ENCODE assay signal across 16 mouse cellular contexts in the genomic region with DNA sequence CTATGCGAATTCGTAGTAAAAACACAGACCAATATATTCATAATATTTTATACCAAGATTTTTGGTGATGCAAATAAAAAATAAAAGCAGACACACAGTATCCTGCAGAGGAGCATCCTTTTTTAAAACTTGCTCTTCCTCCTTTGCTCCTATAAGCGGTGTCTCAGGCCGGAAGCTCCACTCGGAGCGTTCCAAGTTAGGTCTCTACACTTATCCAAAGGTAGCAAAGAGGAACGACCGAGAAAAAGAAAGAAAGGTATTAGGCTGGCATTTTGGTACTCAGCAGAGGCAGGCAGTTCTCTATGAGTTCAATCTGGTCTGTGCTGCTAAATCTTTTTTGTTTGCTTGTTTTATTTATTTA. TPM values are rescaled to one million over a fixed set of nuclear protein-coding genes. Genes with fewer than 3 reads are reported as not detected.
DNase-seq lines count a peak whose midpoint lies in the region; ATAC-seq and TF ChIP-seq lines count a peak whose summit lies in the region.
"Had no signal": no experiment of that assay in that cellular context is flagged by ENCODE, and none has a peak within 500 bp of the region (broad histone marks: within the 10 kb centered on the region; RNA-seq: fewer than 3 reads in every experiment).

No protein-coding gene starts in this region.

- no peaks in the 10 kb centered on the region for H3K4me1 ChIP-seq in hindbrain, postnatal 0 days (ENCODE audit: insufficient read depth, low read length)
- peaks cover 3% of the 10 kb centered on the region; the same call in 1 of the 2 replicates for H3K4me1 ChIP-seq in hindbrain, embryonic 16.5 days (ENCODE audit: control insufficient read depth, insufficient read depth, low read depth, low read length)
- 0 out of 2 replicates have a peak, but pooled peaks cover 6% of the 10 kb centered on the region for H3K4me1 ChIP-seq in midbrain, embryonic 14.5 days (ENCODE audit: control insufficient read depth, insufficient read depth, low read length)
- H3K4me1 ChIP-seq in midbrain, embryonic 11.5 days (ENCODE audit: control insufficient read depth, insufficient read depth, low read length), result peaks cover 3% of the 10 kb centered on the region; the same call in 1 of the 2 replicates
- H3K4me1 ChIP-seq in MEL (ENCODE audit: control insufficient read depth in 1 of 2, insufficient read depth in 2 of 2, low read length in 2 of 2), result peaks cover 7 to 10% of the 10 kb centered on the region in 2 experiments; a peak in 3 of 4 replicates
- H3K4me1 ChIP-seq: limb, embryonic 12.5 days had no signal

- no peak for TF ChIP-seq EP300 in MEL (IDR thresholded peaks at IDR 0.05; ENCODE audit: low read depth in 1 of 2, low read length in 2 of 2)

- no peaks in the 10 kb centered on the region for H3K9me3 ChIP-seq in hindbrain, postnatal 0 days (ENCODE audit: low read length)
- H3K9me3 ChIP-seq in hindbrain, embryonic 16.5 days (ENCODE audit: control insufficient read depth, low read length), result no peaks in the 10 kb centered on the region
- no peaks in the 10 kb centered on the region for H3K9me3 ChIP-seq in midbrain, embryonic 14.5 days (ENCODE audit: control insufficient read depth, low read length)
- H3K9me3 ChIP-seq in midbrain, embryonic 11.5 days (ENCODE audit: control insufficient read depth, low read length), result no peaks in the 10 kb centered on the region
- H3K9me3 ChIP-seq in MEL (replicated peaks; ENCODE audit: insufficient read depth, low read length), result no peaks in the 10 kb centered on the region
- H3K9me3 ChIP-seq: heart, embryonic 10.5 days; hindbrain, embryonic 10.5 days; limb, embryonic 12.5 days had no signal

- intact Hi-C loops in heart, postnatal 36 days (cut with DNase I), result loop anchor here (5.0 kb wide), 1 partner anchor 77 kb away; no protein-coding TSS in a partner anchor

- no peak for TF ChIP-seq CTCF in hindbrain, postnatal 0 days (IDR thresholded peaks at IDR 0.05; ENCODE audit: low read depth)
- TF ChIP-seq CTCF in MEL (IDR thresholded peaks at IDR 0.05 in 2 of 3, conservative IDR thresholded peaks at IDR 0.05 in 1 of 3; ENCODE audit: control insufficient read depth in 1 of 3, insufficient read depth in 1 of 3, low read depth in 2 of 3, low read length in 3 of 3, poor library complexity in 1 of 3, severe bottlenecking in 1 of 3), result no peak

- no peak overlapping the region; the same call in 1 of the 2 replicates for H3K9ac ChIP-seq in hindbrain, postnatal 0 days (replicated peaks; ENCODE audit: low read length)
- no peak overlapping the region for H3K9ac ChIP-seq in hindbrain, embryonic 16.5 days (ENCODE audit: low read depth, low read length)
- no peak overlapping the region; the same call in 1 of the 2 replicates for H3K9ac ChIP-seq in midbrain, embryonic 14.5 days (replicated peaks; ENCODE audit: low read length)
- no peak overlapping the region for H3K9ac ChIP-seq in midbrain, embryonic 11.5 days (ENCODE audit: low read length)
- peak overlapping the region; percentile 56 for H3K9ac ChIP-seq in MEL (ENCODE audit: control insufficient read depth, low read depth, low read length, poor library complexity, severe bottlenecking)

- no peak overlapping the region for H3K27ac ChIP-seq in hindbrain, postnatal 0 days
- H3K27ac ChIP-seq in hindbrain, embryonic 16.5 days (ENCODE audit: low read depth, low read length), result no peak overlapping the region; the same call in 1 of the 2 replicates
- no peak overlapping the region for H3K27ac ChIP-seq in midbrain, embryonic 14.5 days (replicated peaks; ENCODE audit: low read depth, low read length)
- H3K27ac ChIP-seq in midbrain, embryonic 11.5 days (ENCODE audit: low read depth, low read length), result no peak overlapping the region
- peak overlapping the region; percentile 19; the same call in 1 of the 2 replicates for H3K27ac ChIP-seq in MEL (ENCODE audit: control insufficient read depth, low read depth, low read length)
- H3K27ac ChIP-seq in macrophage, result no peak overlapping the region

- no peak overlapping the region for H3K4me3 ChIP-seq in hindbrain, postnatal 0 days (ENCODE audit: low read length)
- no peak overlapping the region for H3K4me3 ChIP-seq in hindbrain, embryonic 16.5 days (ENCODE audit: low read length)
- no peak overlapping the region for H3K4me3 ChIP-seq in midbrain, embryonic 14.5 days (replicated peaks; ENCODE audit: low read depth, low read length)
- H3K4me3 ChIP-seq in midbrain, embryonic 11.5 days (ENCODE audit: low read depth, low read length), result no peak overlapping the region
- peak overlapping the region; percentile 80 to 94 for H3K4me3 ChIP-seq in MEL (ENCODE audit: control insufficient read depth in 1 of 2, insufficient read depth in 1 of 2, low read depth in 2 of 2, low read length in 2 of 2)
- peak overlapping the region; percentile 27 for H3K4me3 ChIP-seq in macrophage (ENCODE audit: inconsistent target)

- no peaks in the 10 kb centered on the region for H3K36me3 ChIP-seq in hindbrain, postnatal 0 days (ENCODE audit: insufficient read depth, low read length)
- H3K36me3 ChIP-seq in hindbrain, embryonic 16.5 days (ENCODE audit: control insufficient read depth, insufficient read depth, low read length), result 0 out of 2 replicates have a peak, but pooled peaks cover 2% of the 10 kb centered on the region
- H3K36me3 ChIP-seq in midbrain, embryonic 14.5 days (ENCODE audit: control insufficient read depth, insufficient read depth, low read length), result peaks cover 9% of the 10 kb centered on the region; the same call in 1 of the 2 replicates
- no peaks in the 10 kb centered on the region; the same call in 1 of the 2 replicates for H3K36me3 ChIP-seq in midbrain, embryonic 11.5 days (ENCODE audit: control insufficient read depth, insufficient read depth, low read length)
- H3K36me3 ChIP-seq in MEL (ENCODE audit: control insufficient read depth in 1 of 2, insufficient read depth in 2 of 2, low read length in 2 of 2) (peaks cover 6 to 17% of the 10 kb centered on the region in 2 experiments), macrophage (ENCODE audit: inconsistent target) (no peaks in the 10 kb centered on the region)

- no peak for TF ChIP-seq RAD21 in MEL (IDR thresholded peaks at IDR 0.05; ENCODE audit: low read depth, low read length)

- TF ChIP-seq POLR2A in MEL (IDR thresholded peaks at IDR 0.05; ENCODE audit: control insufficient read depth in 1 of 2, insufficient read depth in 1 of 2, low read depth in 1 of 2, low read length in 2 of 2, poor library complexity in 1 of 2), result no peak

- peak overlapping the region; percentile 74 for H3K4me2 ChIP-seq in hindbrain, postnatal 0 days (ENCODE audit: low read depth, low read length)
- no peak overlapping the region; the same call in 1 of the 2 replicates for H3K4me2 ChIP-seq in hindbrain, embryonic 16.5 days (ENCODE audit: low read length)
- H3K4me2 ChIP-seq in midbrain, embryonic 14.5 days (ENCODE audit: low read length), result peak overlapping the region; percentile 59; the same call in 1 of the 2 replicates
- H3K4me2 ChIP-seq in midbrain, embryonic 11.5 days, result no peak overlapping the region

- no peak for DNase-seq in hindbrain, postnatal 0 days (ENCODE audit: low spot score)
- DNase-seq in midbrain, embryonic 14.5 days, result no peak
- no peak for DNase-seq in midbrain, embryonic 11.5 days (ENCODE audit: low spot score, missing footprints)
- peak; percentile 92 for DNase-seq in MEL (ENCODE audit: low read depth, low spot score)
- DNase-seq in heart, postnatal 36 days, result no peak
- DNase-seq: thymus, postnatal 25 days had no signal

- 80% methylated on average over 8 of the region's 8 CpGs for WGBS in hindbrain, postnatal 0 days
- WGBS in hindbrain, embryonic 16.5 days, result 77% methylated on average over 8 of the region's 8 CpGs
- 77% methylated on average over 8 of the region's 8 CpGs for WGBS in midbrain, embryonic 14.5 days
- WGBS in midbrain, embryonic 11.5 days, result 76% methylated on average over 8 of the region's 8 CpGs
- 61% methylated on average over 8 of the region's 8 CpGs for WGBS in macrophage (ENCODE audit: missing documents)

- H3K79me2 ChIP-seq in MEL (ENCODE audit: control insufficient read depth, insufficient read depth, low read length, poor library complexity), result peaks cover 25% of the 10 kb centered on the region
- H3K79me2 ChIP-seq in macrophage (ENCODE audit: inconsistent target), result peaks cover 35% of the 10 kb centered on the region

- no peaks in the 10 kb centered on the region for H3K27me3 ChIP-seq in hindbrain, postnatal 0 days (ENCODE audit: insufficient read depth, low read length)
- H3K27me3 ChIP-seq in hindbrain, embryonic 16.5 days (replicated peaks; ENCODE audit: control insufficient read depth, insufficient read depth, low read length), result no peaks in the 10 kb centered on the region
- no peaks in the 10 kb centered on the region for H3K27me3 ChIP-seq in midbrain, embryonic 14.5 days (ENCODE audit: control insufficient read depth, insufficient read depth, low read length)
- no peaks in the 10 kb centered on the region for H3K27me3 ChIP-seq in midbrain, embryonic 11.5 days (ENCODE audit: control insufficient read depth, insufficient read depth, low read length)
- no peaks in the 10 kb centered on the region for H3K27me3 ChIP-seq in MEL (ENCODE audit: control insufficient read depth in 1 of 2, insufficient read depth in 2 of 2, low read length in 2 of 2)
- H3K27me3 ChIP-seq: limb, embryonic 12.5 days had no signal

- no peak for ATAC-seq in hindbrain, postnatal 0 days
- no peak for ATAC-seq in hindbrain, embryonic 16.5 days
- no peak for ATAC-seq in midbrain, embryonic 14.5 days (ENCODE audit: low FRiP score, low TSS enrichment)
- no peak for ATAC-seq in midbrain, embryonic 11.5 days (ENCODE audit: low FRiP score)

RNA-seq across cellular contexts. Expression of a gene that starts 0.7 kb away (rescaled TPM):
- 63.2 and 72.3 TPM in 2 replicates for total RNA-seq in hindbrain, postnatal 0 days (2014; rRNA removed)
- 75.1 and 81.4 TPM in 2 replicates for polyA plus RNA-seq in hindbrain, postnatal 0 days (2015; fragmentation: Nextera tagmentation; extraction: Ambion mirVana)
- polyA plus RNA-seq in hindbrain, embryonic 16.5 days (2015; fragmentation: Nextera tagmentation; extraction: Ambion mirVana), result 65.2 and 68.3 TPM in 2 replicates
- polyA plus RNA-seq in midbrain, embryonic 14.5 days (2014; fragmentation: Nextera tagmentation; extraction: Ambion mirVana), result 57.2 and 72.6 TPM in 2 replicates
- 50.6 and 54.2 TPM in 2 replicates for polyA plus RNA-seq in midbrain, embryonic 11.5 days (2014; fragmentation: Nextera tagmentation; extraction: Ambion mirVana)
- total RNA-seq in MEL (2012; rRNA removed), result 334 and 405 TPM in 2 replicates
- polyA plus RNA-seq in MEL (2012; ENCODE audit: insufficient read depth in 1 of 2, insufficient read length in 2 of 2, low read depth in 1 of 2, low replicate concordance in 2 of 2, missing spikeins in 1 of 2) (100 to 1,000 TPM; 225 to 417 TPM), macrophage (2018) (42.8 to 49.9 TPM (median 44.0 TPM) in 3 replicates)
- 10 to 100 TPM in 23 of 26 experiments, 1 to 10 TPM in 3; 7.2 to 44.0 (median 25.8) TPM for total RNA-seq in macrophage (2018; cell fraction: chromatin; rRNA removed)
- total RNA-seq in macrophage (2018; cell fraction: cytosol; rRNA removed), result 10 to 100 TPM; 24.2 to 53.3 (median 34.2) TPM
- 10 to 100 TPM in 25 of 26 experiments, 1 to 10 TPM in 1; 8.0 to 47.5 (median 17.5) TPM for total RNA-seq in macrophage (2018; cell fraction: nucleus; rRNA removed)
- 10 to 100 TPM; 42.7 to 42.9 TPM for total RNA-seq in heart, postnatal 36 days (2021)

RNA-seq across cellular contexts. Expression of a gene that starts 6.6 kb away (rescaled TPM):
- 27.0 and 27.5 TPM in 2 replicates for total RNA-seq in hindbrain, postnatal 0 days (2014; rRNA removed)
- 14.0 and 15.2 TPM in 2 replicates for polyA plus RNA-seq in hindbrain, postnatal 0 days (2015; fragmentation: Nextera tagmentation; extraction: Ambion mirVana)
- polyA plus RNA-seq in hindbrain, embryonic 16.5 days (2015; fragmentation: Nextera tagmentation; extraction: Ambion mirVana), result 18.3 and 18.8 TPM in 2 replicates
- 17.8 and 24.2 TPM in 2 replicates for polyA plus RNA-seq in midbrain, embryonic 14.5 days (2014; fragmentation: Nextera tagmentation; extraction: Ambion mirVana)
- polyA plus RNA-seq in midbrain, embryonic 11.5 days (2014; fragmentation: Nextera tagmentation; extraction: Ambion mirVana), result 17.4 and 21.1 TPM in 2 replicates
- 15.1 and 18.5 TPM in 2 replicates for total RNA-seq in MEL (2012; rRNA removed)
- polyA plus RNA-seq in MEL (2012; ENCODE audit: insufficient read depth in 1 of 2, insufficient read length in 2 of 2, low read depth in 1 of 2, low replicate concordance in 2 of 2, missing spikeins in 1 of 2) (10 to 100 TPM in 1 of 2 experiments, not detected in 1; 19.5 TPM), macrophage (2018) (2.5 to 15.5 TPM (median 6.7 TPM) in 3 replicates)
- total RNA-seq in macrophage (2018; cell fraction: chromatin; rRNA removed), result 10 to 100 TPM in 25 of 26 experiments, 1 to 10 TPM in 1; 7.7 to 56.0 (median 26.0) TPM
- 1 to 10 TPM; 3.5 to 9.5 (median 5.9) TPM for total RNA-seq in macrophage (2018; cell fraction: cytosol; rRNA removed)
- 10 to 100 TPM in 16 of 26 experiments, 1 to 10 TPM in 10; 4.2 to 39.6 (median 12.8) TPM for total RNA-seq in macrophage (2018; cell fraction: nucleus; rRNA removed)
- 10 to 100 TPM; 11.8 to 14.0 TPM for total RNA-seq in heart, postnatal 36 days (2021)

RNA-seq across cellular contexts. Expression of a gene that starts 14.8 kb away (rescaled TPM):
- not detected in 2 replicates for total RNA-seq in hindbrain, postnatal 0 days (2014; rRNA removed)
- not detected in 2 replicates for polyA plus RNA-seq in hindbrain, postnatal 0 days (2015; fragmentation: Nextera tagmentation; extraction: Ambion mirVana)
- polyA plus RNA-seq in hindbrain, embryonic 16.5 days (2015; fragmentation: Nextera tagmentation; extraction: Ambion mirVana), result not detected in 2 replicates
- not detected in 2 replicates for polyA plus RNA-seq in midbrain, embryonic 14.5 days (2014; fragmentation: Nextera tagmentation; extraction: Ambion mirVana)
- not detected in 2 replicates for polyA plus RNA-seq in midbrain, embryonic 11.5 days (2014; fragmentation: Nextera tagmentation; extraction: Ambion mirVana)
- not detected in 2 replicates for total RNA-seq in MEL (2012; rRNA removed)
- not detected for polyA plus RNA-seq in MEL (2012; ENCODE audit: insufficient read depth in 1 of 2, insufficient read length in 2 of 2, low read depth in 1 of 2, low replicate concordance in 2 of 2, missing spikeins in 1 of 2)
- total RNA-seq in macrophage (2018; cell fraction: chromatin; rRNA removed), result not detected
- total RNA-seq in macrophage (2018; cell fraction: cytosol; rRNA removed), result not detected
- total RNA-seq in macrophage (2018; cell fraction: nucleus; rRNA removed), result not detected
- polyA plus RNA-seq in macrophage (2018), result not detected in 3 replicates
- not detected for total RNA-seq in heart, postnatal 36 days (2021)
- total RNA-seq: adrenal gland, postnatal 4 days; common myeloid progenitor, adult 5-6 weeks; ES-E14; gastrocnemius, postnatal 14 days; layer of hippocampus, postnatal 14 days had no signal
- polyA plus RNA-seq: heart, embryonic 10.5 days; hindbrain, embryonic 10.5 days; limb, embryonic 12.5 days had no signal

RNA-seq across cellular contexts. Expression of a gene that starts 57.6 kb away (rescaled TPM):
- total RNA-seq in hindbrain, postnatal 0 days (2014; rRNA removed), result 13.8 and 15.5 TPM in 2 replicates
- polyA plus RNA-seq in hindbrain, postnatal 0 days (2015; fragmentation: Nextera tagmentation; extraction: Ambion mirVana), result 15.0 and 16.8 TPM in 2 replicates
- polyA plus RNA-seq in hindbrain, embryonic 16.5 days (2015; fragmentation: Nextera tagmentation; extraction: Ambion mirVana), result 16.0 and 19.3 TPM in 2 replicates
- polyA plus RNA-seq in midbrain, embryonic 14.5 days (2014; fragmentation: Nextera tagmentation; extraction: Ambion mirVana), result 11.4 and 15.7 TPM in 2 replicates
- 11.1 and 13.6 TPM in 2 replicates for polyA plus RNA-seq in midbrain, embryonic 11.5 days (2014; fragmentation: Nextera tagmentation; extraction: Ambion mirVana)
- 4.1 and 4.5 TPM in 2 replicates for total RNA-seq in MEL (2012; rRNA removed)
- polyA plus RNA-seq in MEL (2012; ENCODE audit: insufficient read depth in 1 of 2, insufficient read length in 2 of 2, low read depth in 1 of 2, low replicate concordance in 2 of 2, missing spikeins in 1 of 2), result 1 to 10 TPM in 1 of 2 experiments, not detected in 1; 6.9 TPM
- under 1 TPM in 2 of 26 experiments, not detected in 24; 0.16 to 0.45 TPM for total RNA-seq in macrophage (2018; cell fraction: chromatin; rRNA removed)
- not detected for total RNA-seq in macrophage (2018; cell fraction: cytosol; rRNA removed)
- under 1 TPM in 2 of 26 experiments, not detected in 24; 0.20 to 0.30 TPM for total RNA-seq in macrophage (2018; cell fraction: nucleus; rRNA removed)
- 0.04 TPM in 1 of 3 replicates, not detected in the others for polyA plus RNA-seq in macrophage (2018)
- total RNA-seq in heart, postnatal 36 days (2021), result under 1 TPM; 0.47 to 0.57 TPM

Comparison
In these comparisons a context has a peak if more than half of its experiments do, and no peak if none do; other contexts are left out.
1. H3K4me2 ChIP-seq: peak in hindbrain, postnatal 0 days (single experiment) and midbrain, embryonic 14.5 days (single experiment); none in hindbrain, embryonic 16.5 days (single experiment) and midbrain, embryonic 11.5 days (single experiment).
2. H3K4me3 ChIP-seq: peak in MEL (2 of 2) and macrophage (single experiment); none in hindbrain, postnatal 0 days (single experiment), hindbrain, embryonic 16.5 days (single experiment), midbrain, embryonic 14.5 days (single experiment) and midbrain, embryonic 11.5 days (single experiment).